Mouse (Mus musculus) G1E (cell line): Measurements from ENCODE around the gene Plk5. TPM values are rescaled to one million over a fixed set of nuclear protein-coding genes. Genes with fewer than 3 reads are reported as not detected.
A peak's percentile ranks its signal among the peaks of the same experiment; 100 is the strongest.

ENCODE experiments used
- ATAC-seq: 2 replicates; pipeline ENCODE4 v1.8.0; 2016; ENCODE audit warnings: mild to moderate bottlenecking; ENCODE audit not compliant: insufficient number of reproducible peaks, poor library complexity, low FRiP score, severe bottlenecking; ENCODE audit errors: extremely low read depth
- DNase-seq: peaks from one replicate; pipeline ENCODE4 v3.0.0; 2012; ENCODE audit warnings: low spot score
- H3K27me3 ChIP-seq: 2 replicates; pipeline ENCODE4 v1.6.1; 2012; ENCODE audit warnings: mild to moderate bottlenecking, low read length, inconsistent platforms; ENCODE audit not compliant: insufficient read depth
- H3K36me3 ChIP-seq: replicated peaks from 2 replicates; pipeline ENCODE3; 2012; ENCODE audit warnings: mild to moderate bottlenecking, inconsistent platforms
- H3K4me1 ChIP-seq: 2 replicates; pipeline ENCODE4 v1.6.1; 2012; ENCODE audit warnings: low read depth, low read length, inconsistent platforms, mixed read lengths; ENCODE audit not compliant: insufficient read depth
- H3K4me3 ChIP-seq: 2 replicates; pipeline ENCODE4 v1.5.1; 2012; ENCODE audit warnings: low read depth, mild to moderate bottlenecking, inconsistent platforms, low read length, moderate library complexity, mixed read lengths
- H3K9me3 ChIP-seq: replicated peaks from 2 replicates; pipeline ENCODE4 v1.6.1; 2012; ENCODE audit warnings: inconsistent platforms
- CTCF ChIP-seq: IDR thresholded peaks from 2 replicates; pipeline ENCODE4 v1.5.1; 2012; ENCODE audit warnings: low read depth, low read length, inconsistent platforms, mixed read lengths
- GATA1 ChIP-seq: IDR thresholded peaks from 2 replicates; pipeline ENCODE4 v1.6.1; 2012; ENCODE audit warnings: borderline replicate concordance, low read length, inconsistent platforms, mixed read lengths
- GATA2 ChIP-seq: IDR thresholded peaks from 2 replicates; pipeline ENCODE4 v1.6.1; 2012; ENCODE audit warnings: low read depth, low read length, inconsistent platforms, borderline replicate concordance
- POLR2AphosphoS5 ChIP-seq: IDR thresholded peaks from 2 replicates; pipeline ENCODE4 v1.6.1; 2012; ENCODE audit warnings: low read depth, low read length, inconsistent platforms; ENCODE audit not compliant: insufficient replicate concordance
- TAL1 ChIP-seq: conservative IDR thresholded peaks from 2 replicates; pipeline ENCODE4 v1.6.1; 2012; ENCODE audit warnings: low read depth, low read length, inconsistent platforms, mixed read lengths
- polyA plus RNA-seq: library from polyadenylated mRNA; stranded (reverse); fragments of >175 nt; gene quantifications from 2 replicates; pipeline ENCODE4 v1.2.3, GENCODE M21; 2012
- total RNA-seq, 2 experiments: library from RNA; stranded (forward) in 1 of 2; stranded (reverse) in 1 of 2; fragments of 200-1000 nt in 1 of 2; fragments of >200 nt in 1 of 2; fragmentation: Nextera tagmentation in 1 of 2; gene quantifications; 2 replicates each; pipeline ENCODE4 v1.2.3; 2014 to 2017

Gene Plk5
- total and polyA plus RNA-seq, 3 experiments, result not detected

DNA sequence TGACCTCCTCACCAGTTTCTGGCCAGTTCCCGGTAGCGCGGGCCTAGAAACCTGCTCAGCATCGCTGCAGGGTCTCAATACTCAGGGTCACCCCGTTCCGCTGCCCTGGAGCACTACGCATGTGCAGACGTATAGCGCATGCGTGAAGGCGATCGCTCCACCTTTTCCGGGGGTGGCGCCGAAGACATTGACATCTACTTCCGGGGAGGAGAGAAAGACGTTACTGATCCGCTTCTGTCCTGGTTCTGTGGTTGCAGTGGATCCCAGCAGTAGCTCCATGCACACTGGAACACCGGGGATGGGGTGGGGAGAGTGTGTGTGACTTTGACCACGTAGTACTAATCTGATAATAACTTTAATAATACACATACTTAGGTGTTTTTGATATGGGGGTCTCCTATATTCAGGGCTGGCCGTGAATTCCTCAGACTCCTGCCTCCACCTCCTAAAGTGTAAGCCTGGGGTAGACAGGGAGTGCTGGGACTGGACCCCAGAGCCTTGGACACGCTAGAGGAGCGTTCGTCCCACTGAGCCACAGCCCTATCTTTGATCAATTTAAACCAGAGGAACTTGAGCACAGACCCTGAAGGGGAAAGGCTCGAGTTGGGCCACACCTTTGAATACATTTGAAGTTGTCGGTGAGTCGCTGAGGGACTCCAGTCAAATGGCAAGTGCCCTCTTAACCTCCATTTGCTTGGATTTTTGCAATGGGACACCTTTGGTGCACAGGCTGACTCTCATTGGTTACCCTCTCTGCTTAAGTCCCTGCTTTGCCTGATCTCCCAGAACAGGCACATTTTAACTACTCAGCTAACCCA lies 50.6 kb downstream of the Plk5 start, which contains the start of gene Uqcr11:
Uqcr11 (minus strand) TSS at position 147 of the 818 bp plus-strand sequence.
- Histone ChIP-seq H3K4me3 (peak within 1 kb of the TSS; percentile 91), H3K36me3 (peaks cover 84% of the 10 kb centered on the region), H3K4me1 (peaks cover 84% of the 10 kb centered on the region), H3K27me3 (no peaks in the 10 kb centered on the region), H3K9me3 (no peaks in the 10 kb centered on the region)
- DNase-seq (peak; percentile 78), ATAC-seq (peak; percentile 79)
- no peak for TF ChIP-seq GATA2
- no peak for TF ChIP-seq CTCF

DNA sequence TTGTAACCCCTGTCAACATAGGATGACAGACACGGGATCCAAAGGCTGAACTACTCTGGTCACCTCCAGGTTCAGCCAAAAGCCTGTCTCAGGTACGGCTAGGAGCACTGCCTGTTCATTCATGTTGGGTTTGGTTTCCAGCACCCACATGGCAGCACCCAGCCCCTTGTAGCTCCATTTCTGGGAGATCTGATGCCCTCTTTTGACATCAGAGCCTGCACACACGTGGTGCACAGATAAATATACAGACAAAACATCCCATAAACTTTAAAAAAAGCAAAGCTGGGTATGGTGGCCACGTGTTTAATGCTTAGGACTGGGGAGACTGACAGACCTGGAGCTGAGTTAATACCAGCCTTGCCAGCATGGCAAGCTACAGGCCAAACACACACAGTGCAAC lies 51.7 kb downstream of the Plk5 start:
- H3K4me1 ChIP-seq, result peaks cover 87% of the 10 kb centered on the region
- H3K36me3 ChIP-seq, result peaks cover 84% of the 10 kb centered on the region
- DNase-seq (no peak), ATAC-seq (no peak)
- H3K4me3 ChIP-seq, result peak overlapping the region; percentile 91; the same call in 1 of the 2 replicates
- peaks cover 2% of the 10 kb centered on the region; the same call in 1 of the 2 replicates for H3K27me3 ChIP-seq
- no peaks in the 10 kb centered on the region for H3K9me3 ChIP-seq
- 0 out of 2 replicates have a peak, but pooled peaks have one; percentile 10 for TF ChIP-seq POLR2AphosphoS5
- TF ChIP-seq GATA2, result no peak

DNA sequence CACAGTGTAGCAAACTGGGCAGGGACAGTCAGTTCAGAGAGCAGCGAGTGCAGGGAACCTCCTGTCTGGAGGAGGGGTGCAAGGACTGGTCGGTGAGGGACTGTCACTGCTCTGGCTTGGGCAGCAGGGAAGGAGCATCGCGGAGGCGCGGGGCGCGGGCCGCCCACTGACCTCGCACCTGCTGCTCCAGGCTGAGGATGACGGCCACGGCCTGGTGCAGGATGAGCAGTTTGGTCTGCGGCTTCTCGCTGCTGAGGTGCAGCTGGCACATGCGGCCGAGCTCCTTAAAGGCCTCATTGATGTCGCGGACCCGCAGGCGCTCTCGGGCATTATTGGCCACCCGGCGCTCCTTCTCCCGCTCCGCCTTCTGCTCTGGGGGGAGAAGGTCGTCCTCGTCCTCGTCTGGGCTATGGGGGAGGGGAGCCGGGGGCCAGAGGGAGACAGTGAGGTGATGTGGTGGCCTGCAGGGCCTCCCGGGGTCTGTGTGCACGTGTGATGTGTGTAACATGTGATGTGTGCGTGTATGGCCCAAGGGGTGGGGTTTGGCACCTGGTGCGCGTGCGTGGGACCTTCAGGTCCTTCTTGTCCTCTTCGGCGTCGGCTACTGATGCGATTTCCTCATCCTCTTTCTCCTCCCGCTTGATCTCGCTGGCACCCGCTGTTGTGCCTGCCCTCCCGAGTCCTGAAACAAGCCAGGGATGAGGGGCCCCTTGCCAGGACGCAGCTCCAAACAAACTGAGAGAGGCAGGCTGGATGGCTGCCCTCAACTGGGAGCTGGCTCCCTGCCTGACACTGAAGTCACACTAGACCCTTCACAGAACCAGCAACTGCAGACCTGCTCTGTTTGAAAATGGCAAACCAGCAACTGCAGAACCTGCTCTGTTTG lies 56.6 kb downstream of the Plk5 start:
- TF ChIP-seq GATA2, result no peak
- TF ChIP-seq POLR2AphosphoS5, result peak; percentile 24; the same call in 1 of the 2 replicates
- no peak for TF ChIP-seq GATA1
- no peak for TF ChIP-seq TAL1
- no peak for TF ChIP-seq CTCF
- H3K27me3 ChIP-seq, result peaks cover 2% of the 10 kb centered on the region; the same call in 1 of the 2 replicates

More for the DNA sequence above, 56.6 kb downstream of the Plk5 start:
- Histone ChIP-seq H3K4me1 (peaks cover 97% of the 10 kb centered on the region), H3K4me3 (peak overlapping the region; percentile 34), H3K9me3 (no peaks in the 10 kb centered on the region), H3K36me3 (peaks cover 100% of the 10 kb centered on the region)
- no peak for DNase-seq
- ATAC-seq, result no peak

Other genes with a start within 250 kb of the Plk5 start
Only the 20 nearest of the 29 such genes appear.
- gene Cirbp, start 190.5 kb upstream of the Plk5 start, total RNA-seq (2014; fragmentation: Nextera tagmentation), result 18.1 and 21.2 TPM in 2 replicates
- 32.6 and 34.8 TPM in 2 replicates for gene Cirbp, start 190.5 kb upstream of the Plk5 start, total RNA-seq (2017)
- 41.4 and 45.2 TPM in 2 replicates for gene Cirbp, start 190.5 kb upstream of the Plk5 start, polyA plus RNA-seq
- gene 1600002K03Rik, start 183.5 kb upstream of the Plk5 start, total RNA-seq (2014; fragmentation: Nextera tagmentation), result 1.6 TPM in 1 of 2 replicates, not detected in the other
- gene 1600002K03Rik, start 183.5 kb upstream of the Plk5 start, total RNA-seq (2017), result 7.8 and 8.9 TPM in 2 replicates
- 4.8 and 5.0 TPM in 2 replicates for gene 1600002K03Rik, start 183.5 kb upstream of the Plk5 start, polyA plus RNA-seq
- gene Efna2, start 177.0 kb upstream of the Plk5 start, total RNA-seq (2014; fragmentation: Nextera tagmentation), result not detected in 2 replicates
- gene Efna2, start 177.0 kb upstream of the Plk5 start, total RNA-seq (2017), result not detected in 2 replicates
- 0.18 and 0.20 TPM in 2 replicates for gene Efna2, start 177.0 kb upstream of the Plk5 start, polyA plus RNA-seq
- gene Mum1, start 130.0 kb upstream of the Plk5 start, total RNA-seq (2014; fragmentation: Nextera tagmentation), result 10.8 and 16.9 TPM in 2 replicates
- gene Mum1, start 130.0 kb upstream of the Plk5 start, total RNA-seq (2017), result 56.1 and 59.1 TPM in 2 replicates
- gene Mum1, start 130.0 kb upstream of the Plk5 start, polyA plus RNA-seq, result 32.3 and 36.2 TPM in 2 replicates
- 246 and 251 TPM in 2 replicates for gene Ndufs7, start 107.3 kb upstream of the Plk5 start, total RNA-seq (2014; fragmentation: Nextera tagmentation)
- gene Ndufs7, start 107.3 kb upstream of the Plk5 start, total RNA-seq (2017), result 152 and 156 TPM in 2 replicates
- gene Ndufs7, start 107.3 kb upstream of the Plk5 start, polyA plus RNA-seq, result 222 and 257 TPM in 2 replicates
- gene Gamt, start 95.4 kb upstream of the Plk5 start, total RNA-seq (2014; fragmentation: Nextera tagmentation), result not detected in 2 replicates
- gene Gamt, start 95.4 kb upstream of the Plk5 start, total RNA-seq (2017), result 0.17 TPM in 1 of 2 replicates, not detected in the other
- gene Gamt, start 95.4 kb upstream of the Plk5 start, polyA plus RNA-seq, result 0.18 TPM in 1 of 2 replicates, not detected in the other
- 191 and 194 TPM in 2 replicates for gene Dazap1, start 95.0 kb upstream of the Plk5 start, total RNA-seq (2014; fragmentation: Nextera tagmentation)
- gene Dazap1, start 95.0 kb upstream of the Plk5 start, total RNA-seq (2017), result 136 and 151 TPM in 2 replicates
- gene Dazap1, start 95.0 kb upstream of the Plk5 start, polyA plus RNA-seq, result 533 and 565 TPM in 2 replicates
- 2,952 and 3,110 TPM in 2 replicates for gene Rps15, start 64.0 kb upstream of the Plk5 start, total RNA-seq (2014; fragmentation: Nextera tagmentation)
- gene Rps15, start 64.0 kb upstream of the Plk5 start, total RNA-seq (2017), result 3,218 and 3,548 TPM in 2 replicates
- gene Rps15, start 64.0 kb upstream of the Plk5 start, polyA plus RNA-seq, result 11,196 and 11,583 TPM in 2 replicates
- gene Apc2, start 60.5 kb upstream of the Plk5 start, total RNA-seq (2014; fragmentation: Nextera tagmentation), result 0.10 and 0.23 TPM in 2 replicates
- gene Apc2, start 60.5 kb upstream of the Plk5 start, total RNA-seq (2017), result 0.06 and 0.11 TPM in 2 replicates
- 0.02 and 0.04 TPM in 2 replicates for gene Apc2, start 60.5 kb upstream of the Plk5 start, polyA plus RNA-seq
- 17.2 and 17.6 TPM in 2 replicates for gene 2310011J03Rik, start 35.9 kb upstream of the Plk5 start, total RNA-seq (2014; fragmentation: Nextera tagmentation)
- 27.0 and 31.2 TPM in 2 replicates for gene 2310011J03Rik, start 35.9 kb upstream of the Plk5 start, total RNA-seq (2017)
- gene 2310011J03Rik, start 35.9 kb upstream of the Plk5 start, polyA plus RNA-seq, result 92.5 and 108 TPM in 2 replicates
- 4.8 and 6.7 TPM in 2 replicates for gene Pcsk4, start 27.0 kb upstream of the Plk5 start, total RNA-seq (2014; fragmentation: Nextera tagmentation)
- 0.87 and 1.1 TPM in 2 replicates for gene Pcsk4, start 27.0 kb upstream of the Plk5 start, total RNA-seq (2017)
- 12.4 and 14.2 TPM in 2 replicates for gene Pcsk4, start 27.0 kb upstream of the Plk5 start, polyA plus RNA-seq
- 72.8 and 85.9 TPM in 2 replicates for gene Reep6, start 26.5 kb upstream of the Plk5 start, total RNA-seq (2014; fragmentation: Nextera tagmentation)
- gene Reep6, start 26.5 kb upstream of the Plk5 start, total RNA-seq (2017), result 1.0 and 1.3 TPM in 2 replicates
- 49.5 and 65.3 TPM in 2 replicates for gene Reep6, start 26.5 kb upstream of the Plk5 start, polyA plus RNA-seq
- 16.9 and 17.5 TPM in 2 replicates for gene Adamtsl5, start 8.0 kb upstream of the Plk5 start, total RNA-seq (2014; fragmentation: Nextera tagmentation)
- gene Adamtsl5, start 8.0 kb upstream of the Plk5 start, total RNA-seq (2017), result 5.4 and 8.0 TPM in 2 replicates
- gene Adamtsl5, start 8.0 kb upstream of the Plk5 start, polyA plus RNA-seq, result 33.4 and 37.9 TPM in 2 replicates
- gene Mex3d, start 31.2 kb downstream of the Plk5 start, total RNA-seq (2014; fragmentation: Nextera tagmentation), result 7.7 and 11.4 TPM in 2 replicates
- 8.7 and 10.9 TPM in 2 replicates for gene Mex3d, start 31.2 kb downstream of the Plk5 start, total RNA-seq (2017)
- gene Mex3d, start 31.2 kb downstream of the Plk5 start, polyA plus RNA-seq, result 35.3 and 41.9 TPM in 2 replicates
- gene Mbd3, start 43.1 kb downstream of the Plk5 start, total RNA-seq (2014; fragmentation: Nextera tagmentation), result 37.3 and 41.7 TPM in 2 replicates
- gene Mbd3, start 43.1 kb downstream of the Plk5 start, total RNA-seq (2017), result 36.0 and 42.0 TPM in 2 replicates
- gene Mbd3, start 43.1 kb downstream of the Plk5 start, polyA plus RNA-seq, result 244 and 272 TPM in 2 replicates
- 57.3 and 71.6 TPM in 2 replicates for gene Uqcr11, start 50.4 kb downstream of the Plk5 start, total RNA-seq (2014; fragmentation: Nextera tagmentation)
- 376 and 446 TPM in 2 replicates for gene Uqcr11, start 50.4 kb downstream of the Plk5 start, total RNA-seq (2017)
- gene Uqcr11, start 50.4 kb downstream of the Plk5 start, polyA plus RNA-seq, result 1,650 and 1,908 TPM in 2 replicates
- gene Tcf3, start 77.2 kb downstream of the Plk5 start, total RNA-seq (2014; fragmentation: Nextera tagmentation), result 152 and 175 TPM in 2 replicates
- gene Tcf3, start 77.2 kb downstream of the Plk5 start, total RNA-seq (2017), result 70.0 and 84.0 TPM in 2 replicates
- 1,090 and 1,330 TPM in 2 replicates for gene Tcf3, start 77.2 kb downstream of the Plk5 start, polyA plus RNA-seq
- not detected in 2 replicates for gene Onecut3, start 138.4 kb downstream of the Plk5 start, total RNA-seq (2014; fragmentation: Nextera tagmentation)
- gene Onecut3, start 138.4 kb downstream of the Plk5 start, total RNA-seq (2017), result 0.06 and 0.11 TPM in 2 replicates
- gene Onecut3, start 138.4 kb downstream of the Plk5 start, polyA plus RNA-seq, result not detected in 2 replicates
- not detected in 2 replicates for gene Atp8b3, start 182.7 kb downstream of the Plk5 start, total RNA-seq (2014; fragmentation: Nextera tagmentation)
- gene Atp8b3, start 182.7 kb downstream of the Plk5 start, total RNA-seq (2017), result 0.05 and 0.06 TPM in 2 replicates
- gene Atp8b3, start 182.7 kb downstream of the Plk5 start, polyA plus RNA-seq, result 0.02 TPM in 1 of 2 replicates, not detected in the other
- 62.1 and 68.3 TPM in 2 replicates for gene Rexo1, start 205.1 kb downstream of the Plk5 start, total RNA-seq (2014; fragmentation: Nextera tagmentation)
- gene Rexo1, start 205.1 kb downstream of the Plk5 start, total RNA-seq (2017), result 10.9 and 14.3 TPM in 2 replicates
- 148 and 173 TPM in 2 replicates for gene Rexo1, start 205.1 kb downstream of the Plk5 start, polyA plus RNA-seq